Mouse (Mus musculus) heart, adult 2 months (tissue): ENCODE results near the gene Col10a1.
"Not testable (repeated sequence)": the region's sequence is repeated elsewhere in the genome, so short reads cannot be mapped to it uniquely, and the experiment has no call there.

Source experiments
- CTCF ChIP-seq: fragments of 200-600 bp; IDR thresholded peaks from 2 replicates; pipeline ENCODE4 v1.8.1; 2022; ENCODE audit warnings: antibody characterized with exemption, mild to moderate bottlenecking, moderate library complexity
- EP300 ChIP-seq: fragments of 200-500 bp; IDR thresholded peaks from 2 replicates; pipeline ENCODE4 v1.6.1; 2011; ENCODE audit warnings: low read depth, low read length, control low read depth; ENCODE audit not compliant: insufficient read depth
- POLR2A ChIP-seq: fragments of 200-500 bp; IDR thresholded peaks from 2 replicates; pipeline ENCODE4 v1.6.1; 2011; ENCODE audit warnings: mild to moderate bottlenecking, low read depth, low read length, control low read depth; ENCODE audit not compliant: insufficient read depth

GRCm38 (mm10) chr10:34434191-34434590, 44.4 kb downstream of the Col10a1 start:
- not testable (repeated sequence) for TF ChIP-seq CTCF, POLR2A, EP300
